Mouse (Mus musculus) large intestine, adult 2 months (tissue): ENCODE measurements around the gene Olfr809. TPM values are rescaled to one million over a fixed set of nuclear protein-coding genes. Genes with fewer than 3 reads are reported as not detected.

Experiments
- DNase-seq: peaks from one replicate; pipeline ENCODE4 v3.0.0-alpha.2; 2012; ENCODE audit warnings: low read depth, low spot score
- WGBS: fragments of 180-500 bp; shearing (Covaris S2); methylation state at CpG from one replicate; pipeline ENCODE4 v1.1.7; 2018; 5-methylcytosine and 5-hydroxymethylcytosine counted together
- polyA plus RNA-seq: library from polyadenylated mRNA; depleted of rRNA; stranded (reverse); fragments of >200 nt; gene quantifications from 2 replicates; pipeline ENCODE4 v1.2.3, GENCODE M21; 2012; rRNA removed

Gene Olfr809
- polyA plus RNA-seq, result not detected in 2 replicates

GRCm38 (mm10) chr10:129774338-129774737, at the start of gene Olfr809:
TSS of gene Olfr809 (plus strand) at chr10:129774638.
- DNase-seq, result no peak

- no peak for DNase-seq
- WGBS, result 95% methylated on average over 2 of the region's 2 CpGs
Observed at GRCm38 (mm10) chr10:129729275-129729674, 45.2 kb upstream of the Olfr809 start, which contains the start of gene Olfr805. TSS of gene Olfr805 (minus strand) at chr10:129729375.

GRCm38 (mm10) chr10:129741821-129742220, 32.6 kb upstream of the Olfr809 start, which contains the start of gene Olfr806:
TSS of gene Olfr806 (minus strand) at chr10:129741921.
- no peak for DNase-seq

- no peak for DNase-seq
- 78% methylated on average over 1 of the region's 1 CpGs for WGBS
Observed at GRCm38 (mm10) chr10:129757693-129758092, 16.7 kb upstream of the Olfr809 start, which contains the start of gene Olfr807. TSS of gene Olfr807 (minus strand) at chr10:129757793.

GRCm38 (mm10) chr10:129765182-129765581, 9.3 kb upstream of the Olfr809 start, which contains the start of gene Olfr808:
TSS of gene Olfr808 (plus strand) at chr10:129765482.
- WGBS, result 83% methylated on average over 1 of the region's 1 CpGs
- DNase-seq, result no peak

GRCm38 (mm10) chr10:129778123-129778522, 3.7 kb downstream of the Olfr809 start:
- DNase-seq, result no peak

- no peak for DNase-seq
Observed at GRCm38 (mm10) chr10:129794817-129795216, 20.4 kb downstream of the Olfr809 start, which contains the start of gene Olfr810. TSS of gene Olfr810 (minus strand) at chr10:129794917.

- DNase-seq, result no peak
- WGBS, result 72% methylated on average over 4 of the region's 4 CpGs
Observed at GRCm38 (mm10) chr10:129804296-129804695, 29.9 kb downstream of the Olfr809 start, which contains the start of gene Olfr811. TSS of gene Olfr811 (minus strand) at chr10:129804396.

Other genes starting within 250 kb of the Olfr809 start
- not detected in 2 replicates for gene Olfr792, start 235.5 kb upstream of the Olfr809 start, polyA plus RNA-seq
- gene Olfr794, start 207.0 kb upstream of the Olfr809 start, polyA plus RNA-seq, result not detected in 2 replicates
- gene Olfr796, start 162.1 kb upstream of the Olfr809 start, polyA plus RNA-seq, result not detected in 2 replicates
- gene Olfr798, start 146.7 kb upstream of the Olfr809 start, polyA plus RNA-seq, result not detected in 2 replicates
- gene Olfr799, start 137.2 kb upstream of the Olfr809 start, polyA plus RNA-seq, result not detected in 2 replicates
- gene Olfr800, start 116.9 kb upstream of the Olfr809 start, polyA plus RNA-seq, result not detected in 2 replicates
- not detected in 2 replicates for gene Olfr801, start 100.8 kb upstream of the Olfr809 start, polyA plus RNA-seq
- not detected in 2 replicates for gene Olfr802, start 86.5 kb upstream of the Olfr809 start, polyA plus RNA-seq
- gene Olfr803, start 80.4 kb upstream of the Olfr809 start, polyA plus RNA-seq, result not detected in 2 replicates
- not detected in 2 replicates for gene Olfr804, start 71.4 kb upstream of the Olfr809 start, polyA plus RNA-seq
- gene Olfr805, start 45.3 kb upstream of the Olfr809 start, polyA plus RNA-seq, result not detected in 2 replicates
- not detected in 2 replicates for gene Olfr806, start 32.7 kb upstream of the Olfr809 start, polyA plus RNA-seq
- gene Olfr807, start 16.8 kb upstream of the Olfr809 start, polyA plus RNA-seq, result not detected in 2 replicates
- gene Olfr808, start 9.2 kb upstream of the Olfr809 start, polyA plus RNA-seq, result not detected in 2 replicates
- not detected in 2 replicates for gene Olfr810, start 20.3 kb downstream of the Olfr809 start, polyA plus RNA-seq
- gene Olfr811, start 29.8 kb downstream of the Olfr809 start, polyA plus RNA-seq, result not detected in 2 replicates
- not detected in 2 replicates for gene Olfr812, start 71.5 kb downstream of the Olfr809 start, polyA plus RNA-seq
- gene Olfr813, start 80.7 kb downstream of the Olfr809 start, polyA plus RNA-seq, result not detected in 2 replicates
- gene Olfr814, start 105.2 kb downstream of the Olfr809 start, polyA plus RNA-seq, result not detected in 2 replicates
- gene Olfr815, start 131.2 kb downstream of the Olfr809 start, polyA plus RNA-seq, result not detected in 2 replicates
- gene Olfr816, start 141.0 kb downstream of the Olfr809 start, polyA plus RNA-seq, result not detected in 2 replicates
- not detected in 2 replicates for gene Olfr818, start 174.5 kb downstream of the Olfr809 start, polyA plus RNA-seq
- gene Olfr819, start 192.6 kb downstream of the Olfr809 start, polyA plus RNA-seq, result not detected in 2 replicates
- gene Olfr247, start 201.5 kb downstream of the Olfr809 start, polyA plus RNA-seq, result not detected in 2 replicates
- not detected in 2 replicates for gene Gm10310, start 210.4 kb downstream of the Olfr809 start, polyA plus RNA-seq
- gene Olfr820, start 238.0 kb downstream of the Olfr809 start, polyA plus RNA-seq, result not detected in 2 replicates